Mouse (Mus musculus) kidney, postnatal 36 days (tissue): ENCODE data around the gene Spata21.
"Not testable (repeated sequence)": the region's sequence is repeated elsewhere in the genome, so short reads cannot be mapped to it uniquely, and the experiment has no call there.

Source experiments
- DNase-seq, 2 experiments: peaks; one replicate each; pipeline ENCODE4 v3.0.0; 2021 to 2022; ENCODE audit warnings: mixed read lengths in 2 of 2

Spata21 gene

GRCm38 (mm10) chr4:141131531-141132061, 43.5 kb downstream of the Spata21 start:
- DNase-seq, result peak; percentile 69 to 84

- DNase-seq, result peak; percentile 19 to 48
Observed at GRCm38 (mm10) chr4:141132191-141132590, 44.1 kb downstream of the Spata21 start.

GRCm38 (mm10) chr4:141133227-141133626, 45.1 kb downstream of the Spata21 start:
- no peak for DNase-seq

GRCm38 (mm10) chr4:141134031-141134441, 45.9 kb downstream of the Spata21 start:
- peak; percentile 56 to 73 for DNase-seq

GRCm38 (mm10) chr4:141134751-141135530, 46.8 kb downstream of the Spata21 start:
- DNase-seq, result peak; percentile 47 to 57

- peak; percentile 25 to 37 for DNase-seq
Observed at GRCm38 (mm10) chr4:141136126-141136525, 48.0 kb downstream of the Spata21 start.

GRCm38 (mm10) chr4:141137740-141138139, 49.6 kb downstream of the Spata21 start:
- not testable (repeated sequence) for DNase-seq

GRCm38 (mm10) chr4:141138425-141139115, 50.4 kb downstream of the Spata21 start:
- DNase-seq, result peak; percentile 65 to 85

- peak; percentile 99 to 100 for DNase-seq
Observed at GRCm38 (mm10) chr4:141139116-141139970, 51.2 kb downstream of the Spata21 start, which contains the start of gene Szrd1. Gene Szrd1, minus strand, starts transcription at chr4:141139775.

- not testable (repeated sequence) for DNase-seq
Observed at GRCm38 (mm10) chr4:141140354-141140753, 52.2 kb downstream of the Spata21 start.

- no peak for DNase-seq
Observed at GRCm38 (mm10) chr4:141140967-141141366, 52.8 kb downstream of the Spata21 start.

GRCm38 (mm10) chr4:141142285-141142811, 54.2 kb downstream of the Spata21 start:
- peak; percentile 80 to 87 for DNase-seq

- DNase-seq, result not testable (repeated sequence)
Observed at GRCm38 (mm10) chr4:141145124-141145523, 57.0 kb downstream of the Spata21 start.

- DNase-seq, result no peak
Observed at GRCm38 (mm10) chr4:141146491-141147033, 58.4 kb downstream of the Spata21 start.

- peak; percentile 92 to 96 for DNase-seq
Observed at GRCm38 (mm10) chr4:141147112-141148008, 59.2 kb downstream of the Spata21 start, which contains the start of gene Fbxo42. Gene Fbxo42, plus strand, starts transcription at chr4:141147913.

GRCm38 (mm10) chr4:141148009-141148801, 60.1 kb downstream of the Spata21 start:
- DNase-seq, result peak in 1 of 2 experiments; percentile 51

- DNase-seq, result no peak
Observed at GRCm38 (mm10) chr4:141149116-141149515, 61.0 kb downstream of the Spata21 start.

GRCm38 (mm10) chr4:141157485-141157884, 69.4 kb downstream of the Spata21 start:
- DNase-seq, result no peak

- no peak for DNase-seq
Observed at GRCm38 (mm10) chr4:141158609-141159008, 70.5 kb downstream of the Spata21 start.

GRCm38 (mm10) chr4:141159093-141159492, 71.0 kb downstream of the Spata21 start:
- no peak for DNase-seq
